Comparison of ENCODE assay signal across 8 mouse cellular contexts in genomic region chr9:83805977-83806815, GRCm38 (mm10). TPM values are rescaled to one million over a fixed set of nuclear protein-coding genes. Genes with fewer than 3 reads are reported as not detected.
DNase-seq lines count a peak whose midpoint lies in the region; ATAC-seq and TF ChIP-seq lines count a peak whose summit lies in the region.

TSS of gene Elovl4 (minus strand) at chr9:83806277.

- no peaks in the 10 kb centered on the region for H3K36me3 ChIP-seq in CH12.LX (replicated peaks in 1 of 2; ENCODE audit: control insufficient read depth in 1 of 2, insufficient read depth in 1 of 2, low read length in 1 of 2)
- H3K36me3 ChIP-seq in forebrain, embryonic 15.5 days, result no peaks in the 10 kb centered on the region
- H3K36me3 ChIP-seq in heart, postnatal 0 days (replicated peaks; ENCODE audit: control insufficient read depth, insufficient read depth, low read length), result no peaks in the 10 kb centered on the region
- no peaks in the 10 kb centered on the region for H3K36me3 ChIP-seq in liver, embryonic 13.5 days

- H3K9me3 ChIP-seq in CH12.LX (replicated peaks; ENCODE audit: low read length), result no peaks in the 10 kb centered on the region
- H3K9me3 ChIP-seq in forebrain, embryonic 15.5 days, result no peaks in the 10 kb centered on the region
- no peaks in the 10 kb centered on the region for H3K9me3 ChIP-seq in heart, postnatal 0 days (replicated peaks; ENCODE audit: control insufficient read depth, low read length)
- H3K9me3 ChIP-seq in liver, embryonic 13.5 days (replicated peaks), result no peaks in the 10 kb centered on the region

- TF ChIP-seq EP300 in CH12.LX (IDR thresholded peaks at IDR 0.05; ENCODE audit: low read length), result no peak
- no peak for TF ChIP-seq EP300 in heart, postnatal 0 days (IDR thresholded peaks at IDR 0.05; ENCODE audit: low read depth)

- DNase-seq in CH12.LX (ENCODE audit: extremely low read depth), result no peak
- DNase-seq in heart, postnatal 0 days (ENCODE audit: low spot score), result peak; percentile 20
- peak; percentile 23 to 63 for DNase-seq in kidney, postnatal 36 days
- no peak for DNase-seq in liver, embryonic 13.5 days
- DNase-seq in natural killer cell, adult 2 months (ENCODE audit: low spot score in 2 of 2), result peak; percentile 34 to 39
- peak; percentile 74 for DNase-seq in telencephalon, adult 2 months (ENCODE audit: low read depth, low spot score)

- TF ChIP-seq CTCF in CH12.LX (conservative IDR thresholded peaks at IDR 0.05 in 1 of 2, IDR thresholded peaks at IDR 0.05 in 1 of 2; ENCODE audit: low read depth in 2 of 2, low read length in 2 of 2), result no peak
- no peak for TF ChIP-seq CTCF in heart, postnatal 0 days (IDR thresholded peaks at IDR 0.05; ENCODE audit: low read depth)

- peak within 1 kb of the TSS; percentile 13 for H3K4me2 ChIP-seq in CH12.LX (ENCODE audit: insufficient read depth, low read depth, poor library complexity, severe bottlenecking)
- H3K4me2 ChIP-seq in forebrain, embryonic 15.5 days (replicated peaks), result peak within 1 kb of the TSS; percentile 91
- H3K4me2 ChIP-seq in heart, postnatal 0 days (ENCODE audit: low read depth, low read length), result peak within 1 kb of the TSS; percentile 70
- H3K4me2 ChIP-seq in liver, embryonic 13.5 days, result peak within 1 kb of the TSS; percentile 70

- dilution Hi-C loops in CH12.LX (cut with MboI; ENCODE audit: extremely low pct_ligation_motif_present, extremely low pct_unique_long_range_greater_than_20kb, low sequenced_read_pairs), result no loop called here

- peaks cover 3 to 5% of the 10 kb centered on the region in 2 experiments; a peak in 2 of 4 replicates for H3K4me1 ChIP-seq in CH12.LX (ENCODE audit: control insufficient read depth in 1 of 2, insufficient read depth in 2 of 2)
- H3K4me1 ChIP-seq in forebrain, embryonic 15.5 days, result peaks cover 31% of the 10 kb centered on the region
- peaks cover 9% of the 10 kb centered on the region; the same call in 1 of the 2 replicates for H3K4me1 ChIP-seq in heart, postnatal 0 days (ENCODE audit: control insufficient read depth, insufficient read depth)
- peaks cover 13% of the 10 kb centered on the region for H3K4me1 ChIP-seq in liver, embryonic 13.5 days (replicated peaks)

- 2% methylated on average over 67 of the region's 71 CpGs for WGBS in forebrain, embryonic 15.5 days
- 2% methylated on average over 55 of the region's 71 CpGs for WGBS in heart, postnatal 0 days
- 1% methylated on average over 61 of the region's 71 CpGs for WGBS in liver, embryonic 13.5 days (ENCODE audit: insufficient replicate concordance)

- TF ChIP-seq POLR2A in CH12.LX (IDR thresholded peaks at IDR 0.05; ENCODE audit: low read depth, low read length), result no peak

- peak; percentile 87 for ATAC-seq in cerebellum, adult (ENCODE audit: insufficient number of reproducible peaks, low FRiP score, low TSS enrichment)
- peak; percentile 95 for ATAC-seq in forebrain, embryonic 15.5 days (replicated peaks)
- ATAC-seq in heart, postnatal 0 days (ENCODE audit: insufficient read depth, low read depth), result peak; percentile 63
- peak; percentile 31; the same call in 1 of the 2 replicates for ATAC-seq in liver, embryonic 13.5 days (ENCODE audit: low read depth)

- no peak for TF ChIP-seq RAD21 in CH12.LX (IDR thresholded peaks at IDR 0.05; ENCODE audit: low read depth, low read length)

- H3K27me3 ChIP-seq in CH12.LX (replicated peaks), result no peaks in the 10 kb centered on the region
- no peaks in the 10 kb centered on the region for H3K27me3 ChIP-seq in forebrain, embryonic 15.5 days
- peaks cover 41% of the 10 kb centered on the region for H3K27me3 ChIP-seq in heart, postnatal 0 days (ENCODE audit: control insufficient read depth, insufficient read depth, low read length)
- peaks cover 45% of the 10 kb centered on the region for H3K27me3 ChIP-seq in liver, embryonic 13.5 days

- in situ Hi-C loops in CH12.LX (cut with MboI; ENCODE audit: low pct_ligation_motif_present, low pct_unique_long_range_greater_than_20kb, low sequenced_read_pairs), result no loop called here

- no peaks in the 10 kb centered on the region for H3K79me2 ChIP-seq in CH12.LX (replicated peaks; ENCODE audit: control insufficient read depth, extremely low read depth, insufficient read depth, poor library complexity, severe bottlenecking)

- H3K27ac ChIP-seq in CH12.LX (ENCODE audit: insufficient read depth, low read depth), result no peak within 1 kb of the TSS
- H3K27ac ChIP-seq in forebrain, embryonic 15.5 days (replicated peaks), result peak within 1 kb of the TSS; percentile 94
- no peak within 1 kb of the TSS for H3K27ac ChIP-seq in heart, postnatal 0 days (ENCODE audit: low read depth)
- H3K27ac ChIP-seq in liver, embryonic 13.5 days, result no peak within 1 kb of the TSS

- H3K9ac ChIP-seq in CH12.LX (ENCODE audit: insufficient read depth, low read depth), result no peak within 1 kb of the TSS
- peak within 1 kb of the TSS; percentile 86 for H3K9ac ChIP-seq in forebrain, embryonic 15.5 days (replicated peaks)
- peak within 1 kb of the TSS; percentile 31; the same call in 1 of the 2 replicates for H3K9ac ChIP-seq in heart, postnatal 0 days (replicated peaks; ENCODE audit: low read depth, low read length)
- no peak within 1 kb of the TSS for H3K9ac ChIP-seq in liver, embryonic 13.5 days

- no peak within 1 kb of the TSS for H3K4me3 ChIP-seq in CH12.LX (replicated peaks in 1 of 3; ENCODE audit: low read depth in 2 of 3, low read length in 2 of 3, poor library complexity in 1 of 3)
- H3K4me3 ChIP-seq in forebrain, embryonic 15.5 days, result peak within 1 kb of the TSS; percentile 94
- peak within 1 kb of the TSS; percentile 54 for H3K4me3 ChIP-seq in heart, postnatal 0 days (ENCODE audit: low read depth, low read length)
- peak within 1 kb of the TSS; percentile 52 for H3K4me3 ChIP-seq in liver, embryonic 13.5 days (replicated peaks)

TF ChIP-seq in CH12.LX, 34 proteins besides CTCF, POLR2A, EP300 and RAD21:
- TF ChIP-seq MAX (IDR thresholded peaks at IDR 0.05; ENCODE audit: low read length), result peak; percentile 70; the same call in 1 of the 2 replicates
- peak; percentile 54 for TF ChIP-seq NRF1 (IDR thresholded peaks at IDR 0.05; ENCODE audit: low read depth, low read length)
- TF ChIP-seq BHLHE40 (IDR thresholded peaks at IDR 0.05; ENCODE audit: low read depth, low read length), result peak; percentile 56
- peak; percentile 34 for TF ChIP-seq USF1 (IDR thresholded peaks at IDR 0.05; ENCODE audit: low read depth, low read length)
- no peak for TF ChIP-seq HCFC1 (IDR thresholded peaks at IDR 0.05; ENCODE audit: low read depth, low read length)
- TF ChIP-seq ELF1 (IDR thresholded peaks at IDR 0.05; ENCODE audit: low read depth, low read length), result no peak
- no peak for TF ChIP-seq ZC3H11A (IDR thresholded peaks at IDR 0.05; ENCODE audit: low read depth, low read length)

RNA-seq across cellular contexts. Expression of gene Elovl4, which starts in this region (rescaled TPM):
- total RNA-seq in CH12.LX (2012; rRNA removed) (0.04 and 0.29 TPM in 2 replicates), CH12.LX (2014; rRNA removed) (not detected in 2 replicates)
- polyA plus RNA-seq in CH12.LX (2012; ENCODE audit: insufficient read length, low read depth), result not detected in 2 replicates
- polyA plus RNA-seq in forebrain, embryonic 15.5 days (2015; fragmentation: Nextera tagmentation; extraction: Ambion mirVana), result 66.1 and 72.0 TPM in 2 replicates
- total RNA-seq in heart, postnatal 0 days (2014; rRNA removed; ENCODE audit: low replicate concordance), result 0.65 TPM in 1 of 2 replicates, not detected in the other
- polyA plus RNA-seq in heart, postnatal 0 days (2015; fragmentation: Nextera tagmentation; extraction: Ambion mirVana), result 0.41 and 0.45 TPM in 2 replicates
- polyA plus RNA-seq in liver, embryonic 13.5 days (2015; fragmentation: Nextera tagmentation; extraction: Ambion mirVana), result 0.35 and 0.53 TPM in 2 replicates

Comparison
In these comparisons a context has a peak if more than half of its experiments do, and no peak if none do; other contexts are left out.
1. RNA of gene Elovl4 (polyA plus RNA-seq): 66.1 to 72.0 TPM in forebrain, embryonic 15.5 days; 0.35 to 0.53 TPM in liver, embryonic 13.5 days, 0.41 to 0.45 TPM in heart, postnatal 0 days and not detected in CH12.LX; every median in the first group is over 10 times any median in the second.
2. Peak in DNase-seq, ATAC-seq, H3K4me3 ChIP-seq, H3K9ac ChIP-seq and H3K4me2 ChIP-seq in heart, postnatal 0 days; RNA of the gene not detected or under 1 TPM.
3. Peak in ATAC-seq, H3K4me3 ChIP-seq and H3K4me2 ChIP-seq in liver, embryonic 13.5 days; RNA of the gene not detected or under 1 TPM.
4. DNase-seq: peak in kidney, postnatal 36 days (2 of 2), natural killer cell, adult 2 months (2 of 2) and telencephalon, adult 2 months (single experiment); none in CH12.LX (single experiment) and liver, embryonic 13.5 days (single experiment).
5. H3K4me2 ChIP-seq: peak in every context shown above with its lines; median percentile 91 in forebrain, embryonic 15.5 days; 70 in heart, postnatal 0 days; 70 in liver, embryonic 13.5 days; 13 in CH12.LX.
6. ATAC-seq: peak in every context shown above with its lines; median percentile 95 in forebrain, embryonic 15.5 days; 87 in cerebellum, adult; 63 in heart, postnatal 0 days; 31 in liver, embryonic 13.5 days.